Mouse (Mus musculus): ENCODE data around the gene Olfr2. TPM values are rescaled to one million over a fixed set of nuclear protein-coding genes. Genes with fewer than 3 reads are reported as not detected.
"Not testable (repeated sequence)": the region's sequence is repeated elsewhere in the genome, so short reads cannot be mapped to it uniquely, and the experiment has no call there.

Gene Olfr2
- polyA plus RNA-seq, 1 experiment from 2014 or later, result not detected

DNA sequence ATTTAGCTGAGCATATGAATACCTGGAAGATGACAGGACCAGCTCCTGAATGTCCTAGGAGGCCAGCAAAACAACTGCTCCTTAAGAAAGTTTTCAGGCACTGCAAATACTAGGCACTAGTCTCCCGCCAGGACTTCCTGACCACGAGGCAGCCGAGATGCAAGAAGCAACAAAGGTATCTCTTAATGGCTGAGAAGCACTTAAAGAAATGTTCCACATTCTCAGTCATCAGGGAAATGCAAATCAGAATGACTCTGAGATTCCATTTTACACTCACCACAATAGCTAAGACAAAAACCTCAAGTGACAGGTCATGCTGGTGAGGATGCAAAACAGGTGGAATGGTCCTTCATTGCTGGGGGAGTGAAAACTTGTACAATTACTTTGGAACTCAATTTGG is 20.6 kb downstream of the Olfr2 start:
- DNase-seq (ENCODE audit: low spot score), result no peak
- Histone ChIP-seq H3K27me3 (ENCODE audit: control insufficient read depth, insufficient read depth, low read length) (no peaks in the 10 kb centered on the region), H3K9me3 (ENCODE audit: control insufficient read depth, low read length) (no peaks in the 10 kb centered on the region), H3K4me3 (ENCODE audit: low read depth, low read length) (no peak overlapping the region), H3K4me2 (ENCODE audit: low read depth, severe bottlenecking) (no peak overlapping the region), H3K36me3 (ENCODE audit: control insufficient read depth, insufficient read depth, low read length) (no peaks in the 10 kb centered on the region), H3K27ac (replicated peaks; ENCODE audit: low read depth, low read length) (no peak overlapping the region), H3K4me1 (ENCODE audit: control insufficient read depth, insufficient read depth, low read length) (no peaks in the 10 kb centered on the region), H3K9ac (ENCODE audit: low read length) (no peak overlapping the region)
- no peak for ATAC-seq (ENCODE audit: insufficient number of reproducible peaks, low FRiP score, low TSS enrichment, low read depth)
- 88% methylated on average over 3 of the region's 3 CpGs for WGBS

DNA sequence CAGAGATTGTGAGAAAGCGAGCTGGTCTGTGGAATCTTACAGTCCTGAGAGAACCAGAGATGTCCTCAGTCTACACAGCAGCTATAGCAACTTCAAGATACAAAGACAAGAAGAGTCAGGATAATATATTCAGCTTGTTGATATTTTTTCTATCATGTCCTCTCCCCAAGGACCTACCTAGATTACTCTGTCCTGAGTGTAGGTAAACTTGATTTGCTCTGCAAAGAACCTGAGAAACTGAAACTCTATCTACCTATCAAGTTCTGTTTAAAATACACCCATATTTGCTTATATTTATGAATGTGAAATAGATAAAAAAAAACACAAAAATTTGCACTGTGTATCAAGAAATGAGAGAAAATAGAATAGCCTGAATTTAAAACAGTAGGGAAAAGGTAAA is 30.5 kb downstream of the Olfr2 start, which contains the start of gene Olfr711:
Olfr711 (minus strand) TSS at position 101 of the 400 bp plus-strand sequence.
- 57% methylated on average over 1 of the region's 1 CpGs for WGBS
- ATAC-seq (ENCODE audit: insufficient number of reproducible peaks, low FRiP score, low TSS enrichment, low read depth) (no peak), DNase-seq (ENCODE audit: low spot score) (no peak)
- no peaks in the 10 kb centered on the region for H3K9me3 ChIP-seq (ENCODE audit: control insufficient read depth, low read length)
- H3K4me2 ChIP-seq (ENCODE audit: low read depth, severe bottlenecking), result no peak within 1 kb of the TSS
- H3K27me3 ChIP-seq (ENCODE audit: control insufficient read depth, insufficient read depth, low read length), result no peaks in the 10 kb centered on the region
- no peaks in the 10 kb centered on the region for H3K4me1 ChIP-seq (ENCODE audit: control insufficient read depth, insufficient read depth, low read length)
- H3K9ac ChIP-seq (ENCODE audit: low read length), result no peak within 1 kb of the TSS
- H3K36me3 ChIP-seq (ENCODE audit: control insufficient read depth, insufficient read depth, low read length), result no peaks in the 10 kb centered on the region
- no peak within 1 kb of the TSS for H3K27ac ChIP-seq (replicated peaks; ENCODE audit: low read depth, low read length)
- no peak within 1 kb of the TSS for H3K4me3 ChIP-seq (ENCODE audit: low read depth, low read length)

DNA sequence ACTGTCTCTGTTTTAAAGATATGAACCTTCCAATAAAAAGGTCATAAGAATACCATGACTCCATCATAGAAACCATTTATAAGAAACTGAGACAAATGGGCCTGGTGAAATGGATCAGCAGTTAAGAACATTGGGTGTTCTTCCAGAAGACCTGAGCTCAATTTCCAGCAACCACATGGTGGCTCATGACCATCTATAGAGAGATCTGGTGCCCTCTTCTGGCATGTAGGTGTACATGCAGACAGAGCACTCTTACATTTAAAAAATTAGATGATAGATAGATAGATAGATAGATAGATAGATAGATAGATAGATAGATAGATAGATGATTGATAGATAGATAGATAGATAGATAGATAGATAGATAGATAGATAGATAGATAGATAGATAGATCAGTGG is 38.4 kb downstream of the Olfr2 start:
- H3K4me2 ChIP-seq (ENCODE audit: low read depth, severe bottlenecking); H3K4me1 ChIP-seq (ENCODE audit: control insufficient read depth, insufficient read depth, low read length); H3K27ac ChIP-seq (replicated peaks; ENCODE audit: low read depth, low read length); H3K36me3 ChIP-seq (ENCODE audit: control insufficient read depth, insufficient read depth, low read length); H3K9me3 ChIP-seq (ENCODE audit: control insufficient read depth, low read length); H3K4me3 ChIP-seq (ENCODE audit: low read depth, low read length); ATAC-seq (ENCODE audit: insufficient number of reproducible peaks, low FRiP score, low TSS enrichment, low read depth); H3K9ac ChIP-seq (ENCODE audit: low read length); H3K27me3 ChIP-seq (ENCODE audit: control insufficient read depth, insufficient read depth, low read length); DNase-seq (ENCODE audit: low spot score): not testable (repeated sequence)

DNA sequence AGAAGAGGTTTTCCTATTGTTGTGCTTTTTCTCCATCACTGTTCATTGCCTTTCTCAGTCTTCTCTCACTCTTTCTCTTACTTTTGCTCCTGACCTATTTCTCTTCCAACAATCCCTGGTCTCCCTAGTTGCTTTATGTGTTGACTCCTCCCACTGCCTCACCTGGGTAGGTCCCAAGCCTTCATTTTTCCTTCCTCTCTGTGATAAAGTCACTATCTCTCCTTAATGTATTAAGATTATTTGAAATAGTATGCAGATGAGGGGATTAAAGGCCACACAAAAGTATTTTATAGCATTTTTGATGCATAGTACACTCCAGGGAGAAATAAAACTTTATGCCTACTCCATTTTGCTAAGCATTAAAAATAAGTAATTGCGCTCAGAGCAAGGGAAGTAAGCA is 42.0 kb downstream of the Olfr2 start, which contains the start of gene Olfr6:
Olfr6 (minus strand) TSS at position 101 of the 400 bp plus-strand sequence.
- no peak within 1 kb of the TSS for H3K4me3 ChIP-seq (ENCODE audit: low read depth, low read length)

DNA sequence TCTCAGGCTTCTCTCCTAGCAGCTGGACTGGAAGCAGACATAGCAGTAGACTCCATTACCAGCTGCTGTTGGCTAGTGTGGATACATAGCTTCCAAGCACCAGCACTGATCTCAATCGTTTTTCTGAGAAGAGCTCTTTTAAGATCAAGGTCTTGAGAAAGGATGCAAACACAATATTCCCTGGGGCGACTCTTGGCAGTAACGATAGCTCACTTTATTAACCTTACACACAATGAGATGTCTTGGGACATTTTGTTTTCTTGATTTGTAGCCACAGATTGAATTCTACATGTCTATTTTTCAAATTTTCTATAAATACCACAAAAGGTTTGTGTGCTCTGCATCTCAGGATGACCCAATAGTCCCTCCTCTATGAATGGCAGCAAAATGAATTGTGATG is 57.7 kb downstream of the Olfr2 start, which contains the start of gene Olfr710:
Olfr710 (minus strand) TSS at position 101 of the 400 bp plus-strand sequence.
- Histone ChIP-seq H3K4me2 (ENCODE audit: low read depth, severe bottlenecking) (no peak within 1 kb of the TSS), H3K9ac (ENCODE audit: low read length) (no peak within 1 kb of the TSS), H3K4me1 (ENCODE audit: control insufficient read depth, insufficient read depth, low read length) (no peaks in the 10 kb centered on the region), H3K27me3 (ENCODE audit: control insufficient read depth, insufficient read depth, low read length) (no peaks in the 10 kb centered on the region), H3K36me3 (ENCODE audit: control insufficient read depth, insufficient read depth, low read length) (no peaks in the 10 kb centered on the region), H3K4me3 (ENCODE audit: low read depth, low read length) (no peak within 1 kb of the TSS), H3K9me3 (ENCODE audit: control insufficient read depth, low read length) (no peaks in the 10 kb centered on the region), H3K27ac (replicated peaks; ENCODE audit: low read depth, low read length) (no peak within 1 kb of the TSS)
- DNase-seq (ENCODE audit: low spot score) (no peak), ATAC-seq (ENCODE audit: insufficient number of reproducible peaks, low FRiP score, low TSS enrichment, low read depth) (no peak)
- WGBS, result 78% methylated on average over 3 of the region's 3 CpGs

More for the DNA sequence above, 42.0 kb downstream of the Olfr2 start, which contains the start of gene Olfr6:
- ATAC-seq (ENCODE audit: insufficient number of reproducible peaks, low FRiP score, low TSS enrichment, low read depth), result no peak
- WGBS, result 98% methylated on average over 1 of the region's 1 CpGs
- DNase-seq (ENCODE audit: low spot score), result no peak
- Histone ChIP-seq H3K9ac (ENCODE audit: low read length) (no peak within 1 kb of the TSS), H3K4me1 (ENCODE audit: control insufficient read depth, insufficient read depth, low read length) (no peaks in the 10 kb centered on the region), H3K36me3 (ENCODE audit: control insufficient read depth, insufficient read depth, low read length) (no peaks in the 10 kb centered on the region), H3K4me2 (ENCODE audit: low read depth, severe bottlenecking) (no peak within 1 kb of the TSS), H3K27me3 (ENCODE audit: control insufficient read depth, insufficient read depth, low read length) (no peaks in the 10 kb centered on the region), H3K9me3 (ENCODE audit: control insufficient read depth, low read length) (no peaks in the 10 kb centered on the region), H3K27ac (replicated peaks; ENCODE audit: low read depth, low read length) (no peak within 1 kb of the TSS)

Other genes starting within 250 kb of the Olfr2 start
- gene Olfr699, start 212.9 kb downstream of the Olfr2 start, polyA plus RNA-seq (2014; fragmentation: Nextera tagmentation; extraction: Ambion mirVana), result not detected in 2 replicates
- not detected in 2 replicates for gene Olfr700, start 197.2 kb downstream of the Olfr2 start, polyA plus RNA-seq (2014; fragmentation: Nextera tagmentation; extraction: Ambion mirVana)
- not detected in 2 replicates for gene Olfr701, start 191.9 kb downstream of the Olfr2 start, polyA plus RNA-seq (2014; fragmentation: Nextera tagmentation; extraction: Ambion mirVana)
- gene Olfr702, start 172.2 kb downstream of the Olfr2 start, polyA plus RNA-seq (2014; fragmentation: Nextera tagmentation; extraction: Ambion mirVana), result not detected in 2 replicates
- not detected in 2 replicates for gene Olfr703, start 162.7 kb downstream of the Olfr2 start, polyA plus RNA-seq (2014; fragmentation: Nextera tagmentation; extraction: Ambion mirVana)
- not detected in 2 replicates for gene Olfr704, start 142.9 kb downstream of the Olfr2 start, polyA plus RNA-seq (2014; fragmentation: Nextera tagmentation; extraction: Ambion mirVana)
- gene Olfr705, start 129.2 kb downstream of the Olfr2 start, polyA plus RNA-seq (2014; fragmentation: Nextera tagmentation; extraction: Ambion mirVana), result not detected in 2 replicates
- gene Olfr706, start 117.9 kb downstream of the Olfr2 start, polyA plus RNA-seq (2014; fragmentation: Nextera tagmentation; extraction: Ambion mirVana), result not detected in 2 replicates
- not detected in 2 replicates for gene Olfr707, start 104.8 kb downstream of the Olfr2 start, polyA plus RNA-seq (2014; fragmentation: Nextera tagmentation; extraction: Ambion mirVana)
- not detected in 2 replicates for gene Olfr1532-ps1, start 98.1 kb downstream of the Olfr2 start, polyA plus RNA-seq (2014; fragmentation: Nextera tagmentation; extraction: Ambion mirVana)
- not detected in 2 replicates for gene Olfr709-ps1, start 73.9 kb downstream of the Olfr2 start, polyA plus RNA-seq (2014; fragmentation: Nextera tagmentation; extraction: Ambion mirVana)
- gene Olfr710, start 57.8 kb downstream of the Olfr2 start, polyA plus RNA-seq (2014; fragmentation: Nextera tagmentation; extraction: Ambion mirVana), result not detected in 2 replicates
- gene Olfr6, start 42.1 kb downstream of the Olfr2 start, polyA plus RNA-seq (2014; fragmentation: Nextera tagmentation; extraction: Ambion mirVana), result not detected in 2 replicates
- not detected in 2 replicates for gene Olfr711, start 30.6 kb downstream of the Olfr2 start, polyA plus RNA-seq (2014; fragmentation: Nextera tagmentation; extraction: Ambion mirVana)
- gene Olfr713, start 25.1 kb upstream of the Olfr2 start, polyA plus RNA-seq (2014; fragmentation: Nextera tagmentation; extraction: Ambion mirVana), result not detected in 2 replicates
- gene Olfr714, start 64.9 kb upstream of the Olfr2 start, polyA plus RNA-seq (2014; fragmentation: Nextera tagmentation; extraction: Ambion mirVana), result not detected in 2 replicates
- not detected in 2 replicates for gene Olfr17, start 87.1 kb upstream of the Olfr2 start, polyA plus RNA-seq (2014; fragmentation: Nextera tagmentation; extraction: Ambion mirVana)
- not detected in 2 replicates for gene Olfr715b, start 104.3 kb upstream of the Olfr2 start, polyA plus RNA-seq (2014; fragmentation: Nextera tagmentation; extraction: Ambion mirVana)
- not detected in 2 replicates for gene Olfr715, start 125.0 kb upstream of the Olfr2 start, polyA plus RNA-seq (2014; fragmentation: Nextera tagmentation; extraction: Ambion mirVana)
- gene Olfr716, start 132.3 kb upstream of the Olfr2 start, polyA plus RNA-seq (2014; fragmentation: Nextera tagmentation; extraction: Ambion mirVana), result not detected in 2 replicates
- gene Nlrp14, start 160.9 kb upstream of the Olfr2 start, polyA plus RNA-seq (2014; fragmentation: Nextera tagmentation; extraction: Ambion mirVana), result not detected in 2 replicates
- not detected in 2 replicates for gene Rbmxl2, start 203.4 kb upstream of the Olfr2 start, polyA plus RNA-seq (2014; fragmentation: Nextera tagmentation; extraction: Ambion mirVana)

Measured in limb, embryonic 11.5 days (tissue).